Mouse (Mus musculus): ENCODE data around the gene Clasp1. TPM values are rescaled to one million over a fixed set of nuclear protein-coding genes. Genes with fewer than 3 reads are reported as not detected.

Clasp1 gene
- total RNA-seq, 1 experiment from 2014 or later: 70.8 TPM

- ATAC-seq (replicated peaks; ENCODE audit: low read depth, poor library complexity, severe bottlenecking): no peak
Measured at GRCm38 (mm10) chr1:118482285-118483019, 93.6 kb downstream of the Clasp1 start.

- peak; percentile 24; the same call in 1 of the 2 replicates for ATAC-seq (replicated peaks; ENCODE audit: low read depth, poor library complexity, severe bottlenecking)
Measured at GRCm38 (mm10) chr1:118483504-118484096, 94.7 kb downstream of the Clasp1 start.

- no peak for ATAC-seq (replicated peaks; ENCODE audit: low read depth, poor library complexity, severe bottlenecking)
Measured at GRCm38 (mm10) chr1:118485572-118485971, 96.7 kb downstream of the Clasp1 start.

- ATAC-seq (replicated peaks; ENCODE audit: low read depth, poor library complexity, severe bottlenecking): no peak
Measured at GRCm38 (mm10) chr1:118486021-118486420, 97.2 kb downstream of the Clasp1 start.

- ATAC-seq (replicated peaks; ENCODE audit: low read depth, poor library complexity, severe bottlenecking): no peak
Measured at GRCm38 (mm10) chr1:118492811-118493210, 104.0 kb downstream of the Clasp1 start.

- no peak for ATAC-seq (replicated peaks; ENCODE audit: low read depth, poor library complexity, severe bottlenecking)
Measured at GRCm38 (mm10) chr1:118494551-118494950, 105.7 kb downstream of the Clasp1 start.

GRCm38 (mm10) chr1:118498311-118498710 lies 109.5 kb downstream of the Clasp1 start:
- ATAC-seq (replicated peaks; ENCODE audit: low read depth, poor library complexity, severe bottlenecking): peak; percentile 99

- no peak for ATAC-seq (replicated peaks; ENCODE audit: low read depth, poor library complexity, severe bottlenecking)
Measured at GRCm38 (mm10) chr1:118500606-118501005, 111.7 kb downstream of the Clasp1 start.

GRCm38 (mm10) chr1:118501691-118502090 lies 112.8 kb downstream of the Clasp1 start:
- ATAC-seq (replicated peaks; ENCODE audit: low read depth, poor library complexity, severe bottlenecking): no peak

GRCm38 (mm10) chr1:118505746-118506145 lies 116.9 kb downstream of the Clasp1 start:
- 0 out of 2 replicates have a peak, but pooled peaks have one; percentile 20 for ATAC-seq (replicated peaks; ENCODE audit: low read depth, poor library complexity, severe bottlenecking)

GRCm38 (mm10) chr1:118510996-118511395 lies 122.1 kb downstream of the Clasp1 start:
- ATAC-seq (replicated peaks; ENCODE audit: low read depth, poor library complexity, severe bottlenecking): no peak

- ATAC-seq (replicated peaks; ENCODE audit: low read depth, poor library complexity, severe bottlenecking): no peak
Measured at GRCm38 (mm10) chr1:118511738-118512530, 123.1 kb downstream of the Clasp1 start.

- no peak for ATAC-seq (replicated peaks; ENCODE audit: low read depth, poor library complexity, severe bottlenecking)
Measured at GRCm38 (mm10) chr1:118516256-118516655, 127.4 kb downstream of the Clasp1 start.

GRCm38 (mm10) chr1:118523161-118523560 lies 134.3 kb downstream of the Clasp1 start:
- ATAC-seq (replicated peaks; ENCODE audit: low read depth, poor library complexity, severe bottlenecking): no peak

GRCm38 (mm10) chr1:118525336-118525735 lies 136.5 kb downstream of the Clasp1 start:
- no peak for ATAC-seq (replicated peaks; ENCODE audit: low read depth, poor library complexity, severe bottlenecking)

- ATAC-seq (replicated peaks; ENCODE audit: low read depth, poor library complexity, severe bottlenecking): no peak
Measured at GRCm38 (mm10) chr1:118529213-118529612, 140.4 kb downstream of the Clasp1 start.

GRCm38 (mm10) chr1:118531259-118531658 lies 142.4 kb downstream of the Clasp1 start:
- no peak for ATAC-seq (replicated peaks; ENCODE audit: low read depth, poor library complexity, severe bottlenecking)

- ATAC-seq (replicated peaks; ENCODE audit: low read depth, poor library complexity, severe bottlenecking): no peak
Measured at GRCm38 (mm10) chr1:118536021-118536420, 147.2 kb downstream of the Clasp1 start.

- ATAC-seq (replicated peaks; ENCODE audit: low read depth, poor library complexity, severe bottlenecking): no peak
Measured at GRCm38 (mm10) chr1:118539046-118539445, 150.2 kb downstream of the Clasp1 start.

- no peak for ATAC-seq (replicated peaks; ENCODE audit: low read depth, poor library complexity, severe bottlenecking)
Measured at GRCm38 (mm10) chr1:118542880-118543279, 154.0 kb downstream of the Clasp1 start.

- ATAC-seq (replicated peaks; ENCODE audit: low read depth, poor library complexity, severe bottlenecking): no peak
Measured at GRCm38 (mm10) chr1:118548769-118549168, 159.9 kb downstream of the Clasp1 start.
